Mouse (Mus musculus) frontal cortex, postnatal 25 days (tissue): ENCODE results near the gene Wnk1.

Experiments used
- DNase-seq, 2 experiments: peaks; one replicate each; pipeline ENCODE4 v3.0.0; 2022; ENCODE audit warnings: low spot score in 2 of 2

Gene Wnk1

DNA sequence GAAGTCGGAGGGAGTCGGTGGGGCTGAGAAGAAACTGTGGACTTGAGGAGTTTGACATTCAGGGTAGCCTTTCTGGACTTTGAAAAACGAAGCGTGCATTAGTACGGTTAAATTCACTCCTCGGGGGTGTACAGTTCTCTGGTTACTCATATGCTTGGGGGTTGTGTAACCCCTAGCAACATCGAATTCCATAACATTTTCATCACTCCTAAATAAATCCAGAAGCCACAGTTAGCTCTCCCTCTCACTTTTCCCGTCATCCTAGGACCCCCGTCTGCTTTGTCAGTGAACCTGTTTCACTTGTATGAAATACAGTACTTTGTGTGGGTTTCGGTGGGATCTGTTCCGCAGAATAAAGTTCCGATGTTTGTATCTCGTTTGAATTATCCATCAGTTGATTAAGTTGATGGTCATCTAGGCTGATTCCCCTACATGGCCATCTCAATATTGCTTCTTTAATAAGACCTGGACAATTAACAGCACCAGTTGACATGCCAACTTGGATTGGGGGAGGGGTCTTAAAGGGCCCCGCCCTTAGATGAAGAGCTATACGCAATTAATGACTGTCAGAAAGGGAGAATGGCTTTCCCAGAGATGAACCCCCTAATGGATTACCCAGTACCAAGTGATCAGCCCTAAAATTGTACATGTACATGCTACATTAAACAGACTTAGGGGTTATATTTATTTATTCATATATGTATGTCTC lies 135.2 kb downstream of the Wnk1 start:
- no peak for DNase-seq

DNA sequence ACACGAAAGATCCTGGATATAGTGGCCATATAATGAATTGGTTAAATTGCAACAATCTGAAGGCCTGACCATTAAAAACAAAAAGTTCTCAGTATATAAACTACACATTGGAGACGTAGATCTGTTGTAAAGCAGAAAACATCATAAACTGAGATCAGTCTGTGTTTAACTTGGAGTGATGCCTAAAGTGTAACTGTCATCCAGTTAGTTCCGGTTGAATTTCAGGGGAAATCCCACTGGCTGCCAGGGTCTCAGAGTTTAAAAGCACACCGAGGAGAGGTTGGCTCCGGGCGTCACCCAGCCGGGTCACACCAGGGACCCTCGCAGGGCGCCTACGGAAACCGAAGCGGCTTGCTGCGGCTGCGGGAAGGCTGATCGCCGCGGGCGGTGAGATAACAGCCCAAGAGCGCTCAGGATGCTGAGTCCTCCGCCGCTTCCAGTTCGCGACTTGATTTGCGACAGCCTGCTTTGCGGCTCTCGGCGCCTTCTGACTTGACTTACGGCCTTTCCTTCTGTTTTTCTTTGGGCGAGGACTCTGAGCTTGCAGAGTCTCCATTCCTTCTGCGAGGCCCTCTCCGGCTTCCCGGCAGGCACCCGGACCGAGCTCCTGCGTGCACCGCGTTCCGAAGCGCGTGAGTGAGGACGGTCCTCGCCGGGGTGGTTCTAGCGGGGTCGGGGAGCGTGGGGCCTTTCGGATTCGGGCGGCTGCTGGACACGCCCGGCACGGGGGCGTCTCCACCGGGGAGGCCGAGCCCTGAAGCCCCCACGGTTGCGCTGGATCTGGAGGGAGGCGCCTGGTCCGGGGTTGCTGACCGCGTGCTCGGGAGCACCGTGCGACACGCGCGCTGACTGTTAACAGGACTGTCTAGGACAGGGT lies 136.0 kb downstream of the Wnk1 start, which contains the start of gene Rad52:
Gene Rad52 (plus strand): TSS at position 495 of the 877 bp plus-strand sequence.
- DNase-seq, result peak; percentile 79 to 82

DNA sequence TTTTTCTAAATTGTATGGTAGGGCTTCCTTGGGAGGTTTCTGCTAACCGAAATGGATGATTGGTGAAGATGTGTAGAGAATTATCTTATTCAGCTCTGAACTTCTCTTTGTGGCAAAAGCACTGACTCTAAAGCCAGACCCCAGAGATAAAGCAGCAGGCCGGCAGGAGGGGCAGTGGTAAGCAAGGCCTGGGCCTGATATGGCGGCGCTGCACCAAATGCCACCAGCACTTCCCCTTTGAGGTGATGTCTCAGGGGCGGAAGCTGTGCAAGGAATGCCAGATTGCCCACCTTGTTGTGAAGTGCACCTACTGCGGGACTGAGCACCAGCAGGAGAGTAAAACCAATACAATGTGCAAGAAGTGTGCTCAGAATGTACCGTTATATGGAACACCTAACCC lies 145.8 kb downstream of the Wnk1 start:
- DNase-seq, result no peak

DNA sequence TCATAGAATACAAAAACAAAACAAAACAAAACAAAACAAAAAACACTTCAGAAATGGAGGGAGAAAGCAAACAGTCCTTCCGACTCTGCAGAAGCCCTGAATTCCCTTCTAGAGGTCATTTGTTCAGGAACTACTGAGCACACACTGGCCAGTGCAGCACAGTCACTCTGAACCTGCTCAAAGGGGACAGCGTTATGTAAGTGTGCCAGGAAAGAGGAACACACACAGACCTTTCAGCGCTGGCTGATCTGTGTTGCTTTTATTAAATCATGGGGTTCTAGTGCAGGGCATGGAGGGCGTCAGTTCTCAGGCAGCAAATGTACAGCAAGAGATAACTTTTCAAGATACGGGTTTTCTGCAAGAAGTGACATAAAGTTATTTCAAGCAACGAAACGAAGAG lies 155.3 kb downstream of the Wnk1 start:
- no peak for DNase-seq
